Mouse (Mus musculus): ENCODE results near the gene Cxcl17.
A peak's percentile ranks its signal among the peaks of the same experiment; 100 is the strongest.

Cxcl17 gene

GRCm38 (mm10) chr7:25390054-25390770, 22.5 kb downstream of the Cxcl17 start:
- no peak for DNase-seq

- no peak for DNase-seq
Measured at GRCm38 (mm10) chr7:25388916-25389315, 23.8 kb downstream of the Cxcl17 start.

GRCm38 (mm10) chr7:25387811-25388440, 24.8 kb downstream of the Cxcl17 start:
- DNase-seq = no peak

GRCm38 (mm10) chr7:25385850-25386555, 26.7 kb downstream of the Cxcl17 start:
- no peak for DNase-seq

GRCm38 (mm10) chr7:25385259-25385658, 27.4 kb downstream of the Cxcl17 start:
- no peak for DNase-seq

- DNase-seq = no peak
Measured at GRCm38 (mm10) chr7:25384818-25385217, 27.9 kb downstream of the Cxcl17 start.

- DNase-seq = no peak
Measured at GRCm38 (mm10) chr7:25384318-25384717, 28.4 kb downstream of the Cxcl17 start.

- DNase-seq = no peak
Measured at GRCm38 (mm10) chr7:25383891-25384290, 28.8 kb downstream of the Cxcl17 start.

- no peak for DNase-seq
Measured at GRCm38 (mm10) chr7:25383385-25383784, 29.3 kb downstream of the Cxcl17 start.

- no peak for DNase-seq
Measured at GRCm38 (mm10) chr7:25382541-25382940, 30.1 kb downstream of the Cxcl17 start.

GRCm38 (mm10) chr7:25381284-25381680, 31.4 kb downstream of the Cxcl17 start:
- no peak for DNase-seq

- DNase-seq = peak in 1 of 2 experiments; percentile 34
Measured at GRCm38 (mm10) chr7:25380392-25381283, 32.0 kb downstream of the Cxcl17 start.

- peak; percentile 81 to 87 for DNase-seq
Measured at GRCm38 (mm10) chr7:25379551-25380351, 32.9 kb downstream of the Cxcl17 start.

GRCm38 (mm10) chr7:25378181-25379100, 34.2 kb downstream of the Cxcl17 start:
- no peak for DNase-seq

GRCm38 (mm10) chr7:25377100-25377700, 35.5 kb downstream of the Cxcl17 start:
- no peak for DNase-seq

- no peak for DNase-seq
Measured at GRCm38 (mm10) chr7:25376556-25376955, 36.1 kb downstream of the Cxcl17 start.

- no peak for DNase-seq
Measured at GRCm38 (mm10) chr7:25372441-25372840, 40.2 kb downstream of the Cxcl17 start.

GRCm38 (mm10) chr7:25369058-25369749, 43.5 kb downstream of the Cxcl17 start, which contains the start of gene Cnfn:
Gene Cnfn (minus strand): TSS chr7:25369724.
- no peak for DNase-seq

- DNase-seq = no peak
Measured at GRCm38 (mm10) chr7:25368333-25368732, 44.4 kb downstream of the Cxcl17 start.
